In the genomic region with DNA sequence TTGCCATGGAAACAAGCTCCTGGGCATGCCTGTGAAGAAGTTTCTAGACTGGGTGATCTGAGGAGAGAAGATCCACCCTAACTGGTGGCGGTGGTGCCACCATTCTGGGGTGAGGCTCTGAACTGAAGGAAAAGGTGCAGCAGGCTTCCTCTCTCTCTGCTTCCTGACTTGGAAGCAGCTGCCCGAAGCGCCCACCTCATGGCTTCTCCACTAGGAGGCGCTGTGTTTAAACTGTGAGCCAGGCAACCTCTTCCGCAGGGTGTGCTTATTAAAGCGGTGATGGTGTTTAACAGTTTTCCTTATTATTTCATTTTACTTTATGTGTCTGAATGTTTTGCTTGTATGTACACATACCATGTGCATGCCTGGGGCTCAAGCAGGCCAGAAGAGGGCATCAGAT, we compare ENCODE assay signal across 9 mouse cellular contexts.
DNase-seq lines count a peak whose midpoint lies in the region; ATAC-seq and TF ChIP-seq lines count a peak whose summit lies in the region.
"Had no signal": no experiment of that assay in that cellular context is flagged by ENCODE, and none has a peak within 500 bp of the region (broad histone marks: within the 10 kb centered on the region; RNA-seq: fewer than 3 reads in every experiment).

No protein-coding gene starts in this region.

- TF ChIP-seq POLR2A in heart, adult 2 months (IDR thresholded peaks at IDR 0.05; ENCODE audit: insufficient read depth, low read depth, low read length) = no peak

- no peaks in the 10 kb centered on the region for H3K27me3 ChIP-seq in heart, adult 2 months (ENCODE audit: control insufficient read depth, insufficient read depth, low read length)
- H3K27me3 ChIP-seq in midbrain, embryonic 14.5 days (ENCODE audit: control insufficient read depth, insufficient read depth, low read length) = no peaks in the 10 kb centered on the region
- H3K27me3 ChIP-seq in midbrain, embryonic 16.5 days (ENCODE audit: control insufficient read depth, insufficient read depth, low read depth, low read length) = no peaks in the 10 kb centered on the region
- H3K27me3 ChIP-seq: liver, embryonic 15.5 days had no signal

- WGBS in heart, adult 2 months = 43% methylated on average over 6 of the region's 6 CpGs
- 46% methylated on average over 6 of the region's 6 CpGs for WGBS in midbrain, embryonic 14.5 days
- 47% methylated on average over 6 of the region's 6 CpGs for WGBS in midbrain, embryonic 16.5 days

- intact Hi-C loops in heart, adult 2 months (cut with DNase I) = no loop called here

- ATAC-seq in midbrain, embryonic 14.5 days (ENCODE audit: low FRiP score, low TSS enrichment) = no peak
- no peak for ATAC-seq in midbrain, embryonic 16.5 days

- H3K4me2 ChIP-seq in midbrain, embryonic 14.5 days (ENCODE audit: low read length) = no peak overlapping the region
- H3K4me2 ChIP-seq in midbrain, embryonic 16.5 days (ENCODE audit: low read length) = no peak overlapping the region
- H3K4me2 ChIP-seq: liver, embryonic 15.5 days had no signal

- no peaks in the 10 kb centered on the region for H3K79me2 ChIP-seq in heart, adult 2 months (replicated peaks; ENCODE audit: control insufficient read depth, insufficient read depth, low read length)

- TF ChIP-seq CTCF in heart, adult 2 months (IDR thresholded peaks at IDR 0.05) = peak; percentile 53

- TF ChIP-seq EP300 in heart, adult 2 months (IDR thresholded peaks at IDR 0.05; ENCODE audit: insufficient read depth, low read depth, low read length) = no peak

- no peak overlapping the region for H3K9ac ChIP-seq in heart, adult 2 months (ENCODE audit: low read depth, low read length)
- no peak overlapping the region for H3K9ac ChIP-seq in midbrain, embryonic 14.5 days (replicated peaks; ENCODE audit: low read length)
- no peak overlapping the region for H3K9ac ChIP-seq in midbrain, embryonic 16.5 days (ENCODE audit: low read depth, low read length)
- H3K9ac ChIP-seq: liver, embryonic 15.5 days had no signal

- no peak overlapping the region for H3K27ac ChIP-seq in heart, adult 2 months
- H3K27ac ChIP-seq in midbrain, embryonic 14.5 days (replicated peaks; ENCODE audit: low read depth, low read length) = no peak overlapping the region
- no peak overlapping the region for H3K27ac ChIP-seq in midbrain, embryonic 16.5 days (ENCODE audit: low read length)
- H3K27ac ChIP-seq: liver, embryonic 15.5 days had no signal

- no peak for DNase-seq in heart, adult 2 months
- DNase-seq in heart, adult 9 months (ENCODE audit: low spot score in 2 of 2) = no peak
- DNase-seq in midbrain, embryonic 14.5 days = peak; percentile 53
- peak; percentile 76 for DNase-seq in R1 (ENCODE audit: low read depth, low spot score)
- DNase-seq in mesoderm, embryonic 11.5 days (ENCODE audit: low read depth, low spot score) = peak; percentile 41
- no peak for DNase-seq in cerebellum, adult 9-10 months
- DNase-seq in left cerebral cortex, adult 8-10 months (ENCODE audit: low spot score in 2 of 2) = no peak

- no peaks in the 10 kb centered on the region for H3K4me1 ChIP-seq in heart, adult 2 months (ENCODE audit: control insufficient read depth, insufficient read depth, low read length)
- H3K4me1 ChIP-seq in midbrain, embryonic 14.5 days (ENCODE audit: control insufficient read depth, insufficient read depth, low read length) = no peaks in the 10 kb centered on the region
- no peaks in the 10 kb centered on the region for H3K4me1 ChIP-seq in midbrain, embryonic 16.5 days (ENCODE audit: control insufficient read depth, insufficient read depth, low read length)
- H3K4me1 ChIP-seq: liver, embryonic 15.5 days had no signal

- H3K36me3 ChIP-seq in heart, adult 2 months (ENCODE audit: control insufficient read depth, insufficient read depth, low read length) = no peaks in the 10 kb centered on the region
- H3K36me3 ChIP-seq in midbrain, embryonic 14.5 days (ENCODE audit: control insufficient read depth, insufficient read depth, low read length) = no peaks in the 10 kb centered on the region
- no peaks in the 10 kb centered on the region for H3K36me3 ChIP-seq in midbrain, embryonic 16.5 days (ENCODE audit: control insufficient read depth, insufficient read depth, low read length)
- H3K36me3 ChIP-seq: liver, embryonic 15.5 days had no signal

- H3K9me3 ChIP-seq in midbrain, embryonic 14.5 days (ENCODE audit: control insufficient read depth, low read length) = no peaks in the 10 kb centered on the region
- no peaks in the 10 kb centered on the region for H3K9me3 ChIP-seq in midbrain, embryonic 16.5 days (replicated peaks; ENCODE audit: control insufficient read depth, low read length, poor library complexity, severe bottlenecking)
- H3K9me3 ChIP-seq: liver, embryonic 15.5 days had no signal

- no peak overlapping the region for H3K4me3 ChIP-seq in heart, adult 2 months
- no peak overlapping the region for H3K4me3 ChIP-seq in midbrain, embryonic 14.5 days (replicated peaks; ENCODE audit: low read depth, low read length)
- H3K4me3 ChIP-seq in midbrain, embryonic 16.5 days (ENCODE audit: low read depth, low read length) = no peak overlapping the region
- H3K4me3 ChIP-seq: liver, embryonic 15.5 days had no signal

Comparison
In these comparisons a context has a peak if more than half of its experiments do, and no peak if none do; other contexts are left out.
1. DNase-seq: peak in midbrain, embryonic 14.5 days (single experiment), R1 (single experiment) and mesoderm, embryonic 11.5 days (single experiment); none in heart, adult 2 months (0 of 2), heart, adult 9 months (0 of 2), cerebellum, adult 9-10 months (single experiment) and left cerebral cortex, adult 8-10 months (0 of 2).